Mouse (Mus musculus): ENCODE results near the gene Mfsd12. TPM values are rescaled to one million over a fixed set of nuclear protein-coding genes. Genes with fewer than 3 reads are reported as not detected.

The Mfsd12 gene
- polyA plus RNA-seq, 1 experiment from 2014 or later: 8.4 TPM

DNA sequence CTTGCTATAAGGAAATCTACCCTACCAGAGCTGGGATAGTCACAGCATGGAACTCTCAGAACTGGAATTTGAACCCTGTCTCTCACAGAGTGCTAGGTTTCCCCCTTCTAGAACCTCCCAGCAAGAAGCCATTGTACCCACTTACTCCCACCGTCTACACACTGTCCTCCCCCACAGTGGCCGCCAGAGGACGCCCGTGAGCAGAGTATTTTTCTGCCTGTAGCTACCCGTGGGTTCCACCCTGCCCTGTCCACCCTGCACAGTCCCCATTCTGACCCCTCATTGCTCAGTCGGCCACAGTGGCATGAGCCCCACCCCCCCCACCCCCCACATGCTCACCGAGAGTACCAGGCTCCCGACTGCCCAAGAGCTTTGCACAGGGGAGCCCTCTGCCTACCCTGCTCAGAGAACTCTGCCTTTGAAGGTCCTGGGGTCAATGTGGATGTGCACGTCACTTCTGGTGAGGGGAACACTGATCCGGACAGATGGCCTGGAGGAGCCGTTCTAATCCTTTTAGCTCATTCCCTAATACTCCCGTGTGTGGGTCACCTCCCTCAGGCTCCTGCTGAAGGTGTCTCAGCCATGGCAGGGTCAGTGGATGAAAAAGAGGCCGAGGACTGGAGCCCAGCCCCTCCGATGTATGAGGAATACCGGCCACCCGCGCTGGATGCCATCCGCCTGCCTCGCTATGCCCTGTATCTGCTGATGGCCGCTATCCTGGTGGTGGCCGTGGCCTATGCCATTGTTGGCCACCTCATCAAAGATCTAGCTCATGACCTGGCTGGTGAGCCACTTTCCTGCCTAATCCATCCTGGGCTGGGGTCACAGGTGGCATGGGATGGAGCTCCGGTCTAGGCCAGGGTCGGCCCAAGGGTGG lies 32.7 kb downstream of the Mfsd12 start:
- peak; percentile 69 for ATAC-seq (ENCODE audit: low FRiP score)
- Histone ChIP-seq H3K4me3 (replicated peaks) (no peak overlapping the region), H3K27me3 (no peaks in the 10 kb centered on the region), H3K4me1 (peaks cover 33% of the 10 kb centered on the region), H3K9me3 (no peaks in the 10 kb centered on the region), H3K9ac (0 out of 2 replicates have a peak overlapping the region, but pooled peaks have one; percentile 12), H3K27ac (0 out of 2 replicates have a peak overlapping the region, but pooled peaks have one; percentile 25), H3K4me2 (no peak overlapping the region), H3K36me3 (replicated peaks) (peaks cover 35% of the 10 kb centered on the region)
- 60% methylated on average over 23 of the region's 23 CpGs for WGBS

DNA sequence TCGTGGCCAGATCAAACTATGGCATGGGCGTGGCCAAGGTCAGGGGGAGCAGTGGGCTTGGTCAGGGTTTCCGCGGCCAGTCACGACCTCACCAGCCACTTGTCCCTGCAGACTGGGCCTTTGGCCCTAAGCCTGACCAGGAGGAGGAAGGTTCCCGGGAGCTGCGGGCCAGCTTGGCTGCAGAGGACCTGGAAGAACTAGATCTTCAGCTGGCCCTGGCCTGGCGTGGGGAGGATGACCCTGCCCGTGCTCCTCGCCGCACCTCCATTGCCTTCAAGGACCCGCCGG lies 33.3 kb downstream of the Mfsd12 start:
- Histone ChIP-seq H3K4me1 (peaks cover 27% of the 10 kb centered on the region), H3K4me2 (no peak overlapping the region), H3K9me3 (no peaks in the 10 kb centered on the region), H3K4me3 (replicated peaks) (no peak overlapping the region), H3K27ac (no peak overlapping the region), H3K9ac (no peak overlapping the region), H3K36me3 (replicated peaks) (peaks cover 34% of the 10 kb centered on the region), H3K27me3 (no peaks in the 10 kb centered on the region)
- WGBS: 91% methylated on average over 13 of the region's 13 CpGs
- ATAC-seq (ENCODE audit: low FRiP score): no peak

DNA sequence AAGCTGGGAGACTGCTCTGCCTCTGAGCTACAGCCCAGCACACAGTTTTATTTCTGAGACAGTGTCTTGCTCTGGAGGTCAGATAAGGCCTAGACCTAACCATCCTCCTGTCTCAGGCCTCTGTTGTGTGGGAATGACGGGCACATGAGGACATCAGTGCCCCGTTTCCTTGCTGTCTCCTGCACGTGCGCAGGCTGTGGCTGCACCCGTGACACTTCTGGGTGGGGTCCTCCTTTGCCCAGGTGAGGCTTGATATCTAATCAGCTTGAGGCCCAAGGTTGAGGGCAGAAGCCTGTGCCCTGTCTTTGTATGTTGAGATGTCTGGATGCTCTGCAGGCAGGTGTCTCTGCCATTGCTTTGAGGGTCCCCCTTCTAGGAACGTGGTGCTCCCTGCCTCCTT lies 35.0 kb downstream of the Mfsd12 start:
- H3K4me1 ChIP-seq: peaks cover 31% of the 10 kb centered on the region
- H3K4me2 ChIP-seq: no peak overlapping the region
- no peak for ATAC-seq (ENCODE audit: low FRiP score)
- H3K9ac ChIP-seq: no peak overlapping the region
- H3K36me3 ChIP-seq (replicated peaks): peaks cover 18% of the 10 kb centered on the region
- H3K4me3 ChIP-seq (replicated peaks): no peak overlapping the region
- H3K9me3 ChIP-seq: no peaks in the 10 kb centered on the region
- peaks cover under 1% of the 10 kb centered on the region; the same call in 1 of the 2 replicates for H3K27me3 ChIP-seq
- WGBS: 83% methylated on average over 6 of the region's 6 CpGs
- no peak overlapping the region for H3K27ac ChIP-seq

DNA sequence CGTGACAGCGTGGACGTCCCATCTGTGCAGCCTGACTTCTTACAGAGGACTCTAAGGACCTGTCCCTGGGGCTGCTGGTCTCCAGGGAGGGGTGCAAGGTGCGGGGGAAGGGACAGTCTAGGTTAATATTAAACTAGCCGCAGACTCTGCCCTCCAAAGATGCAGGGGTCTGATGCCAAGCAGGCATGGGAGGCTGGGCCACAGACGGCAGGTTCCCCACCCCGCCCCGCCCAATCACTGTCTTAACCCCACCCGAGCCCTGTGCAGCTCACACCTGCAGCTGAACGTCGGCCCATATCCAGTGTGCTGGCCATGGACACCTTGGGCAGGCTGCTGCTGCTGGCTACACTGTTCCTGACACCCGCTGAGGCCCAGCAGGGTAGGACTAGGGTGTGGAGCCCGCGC lies 35.5 kb downstream of the Mfsd12 start, which contains the start of gene Smim24:
Gene Smim24, plus strand, starts transcription at position 271 of the 405 bp plus-strand sequence.
- 69% methylated on average over 14 of the region's 14 CpGs for WGBS
- H3K4me2 ChIP-seq: peak within 1 kb of the TSS; percentile 43
- peak within 1 kb of the TSS; percentile 38 for H3K9ac ChIP-seq
- H3K9me3 ChIP-seq: no peaks in the 10 kb centered on the region
- H3K4me1 ChIP-seq: peaks cover 31% of the 10 kb centered on the region
- ATAC-seq (ENCODE audit: low FRiP score): no peak
- H3K4me3 ChIP-seq (replicated peaks): 0 out of 2 replicates have a peak within 1 kb of the TSS, but pooled peaks have one; percentile 0
- no peak within 1 kb of the TSS for H3K27ac ChIP-seq
- peaks cover 4% of the 10 kb centered on the region; the same call in 1 of the 2 replicates for H3K27me3 ChIP-seq
- H3K36me3 ChIP-seq (replicated peaks): peaks cover 13% of the 10 kb centered on the region

DNA sequence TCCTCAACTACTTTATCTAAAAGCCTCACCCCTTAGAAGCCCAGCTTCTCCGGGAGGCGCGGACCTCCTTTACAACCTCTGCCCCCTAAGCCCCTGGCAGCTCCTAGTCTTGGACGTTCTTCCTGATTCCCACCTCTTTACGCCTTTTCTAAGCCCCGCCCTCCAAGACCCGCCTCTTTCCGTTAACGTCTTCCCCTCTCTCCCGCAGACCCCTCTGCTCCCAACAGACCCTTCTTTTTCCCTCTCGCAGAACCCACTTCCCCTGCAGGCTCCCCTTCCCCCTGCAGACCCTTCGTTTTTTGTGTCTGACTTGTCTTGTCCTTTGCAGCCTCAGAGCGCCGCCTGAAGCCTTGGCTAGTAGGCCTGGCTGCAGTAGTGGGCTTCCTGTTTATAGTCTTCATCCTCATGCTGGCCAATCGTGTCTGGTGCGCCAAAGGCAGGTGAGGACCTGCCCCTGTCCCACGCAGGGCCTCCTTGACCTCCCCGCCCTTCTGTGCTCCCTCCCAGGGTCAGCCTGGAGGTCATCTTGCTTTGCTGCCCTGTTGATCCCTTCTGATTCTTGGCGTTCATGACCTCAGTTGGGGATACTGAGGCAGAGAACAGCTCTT lies 36.3 kb downstream of the Mfsd12 start:
- Histone ChIP-seq H3K9me3 (no peaks in the 10 kb centered on the region), H3K9ac (peak overlapping the region; percentile 38), H3K27me3 (peaks cover 4% of the 10 kb centered on the region; the same call in 1 of the 2 replicates), H3K4me2 (peak overlapping the region; percentile 43), H3K27ac (no peak overlapping the region), H3K4me1 (peaks cover 31% of the 10 kb centered on the region), H3K4me3 (replicated peaks) (0 out of 2 replicates have a peak overlapping the region, but pooled peaks have one; percentile 0), H3K36me3 (replicated peaks) (peaks cover 5% of the 10 kb centered on the region)
- ATAC-seq (ENCODE audit: low FRiP score): no peak
- 7% methylated on average over 19 of the region's 19 CpGs for WGBS

DNA sequence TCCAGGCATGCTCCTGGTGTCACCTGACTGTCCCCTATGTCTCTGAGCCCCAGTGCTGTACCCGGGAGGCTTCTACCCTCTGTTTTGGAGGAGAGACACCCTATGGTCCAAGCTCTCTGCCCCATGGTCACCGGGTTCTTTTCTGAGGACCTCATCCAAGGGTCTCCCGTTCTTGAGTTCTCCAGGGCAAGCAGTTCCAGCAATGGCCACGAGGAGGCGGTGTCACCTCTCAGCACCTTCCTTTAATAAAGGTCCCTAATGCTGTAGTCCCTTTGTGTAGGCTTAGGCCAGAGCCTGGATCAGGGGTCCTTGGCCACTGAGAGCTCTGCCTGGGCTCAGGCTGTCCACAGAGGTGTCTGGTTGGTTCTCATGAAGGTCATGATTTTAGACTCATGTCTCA lies 37.8 kb downstream of the Mfsd12 start:
- ATAC-seq (ENCODE audit: low FRiP score): no peak
- Histone ChIP-seq H3K9ac (no peak overlapping the region), H3K4me2 (no peak overlapping the region), H3K36me3 (replicated peaks) (peaks cover 14% of the 10 kb centered on the region), H3K9me3 (no peaks in the 10 kb centered on the region), H3K4me1 (peaks cover 33% of the 10 kb centered on the region), H3K4me3 (replicated peaks) (no peak overlapping the region), H3K27me3 (peaks cover 8% of the 10 kb centered on the region; the same call in 1 of the 2 replicates), H3K27ac (no peak overlapping the region)
- 15% methylated on average over 5 of the region's 5 CpGs for WGBS

DNA sequence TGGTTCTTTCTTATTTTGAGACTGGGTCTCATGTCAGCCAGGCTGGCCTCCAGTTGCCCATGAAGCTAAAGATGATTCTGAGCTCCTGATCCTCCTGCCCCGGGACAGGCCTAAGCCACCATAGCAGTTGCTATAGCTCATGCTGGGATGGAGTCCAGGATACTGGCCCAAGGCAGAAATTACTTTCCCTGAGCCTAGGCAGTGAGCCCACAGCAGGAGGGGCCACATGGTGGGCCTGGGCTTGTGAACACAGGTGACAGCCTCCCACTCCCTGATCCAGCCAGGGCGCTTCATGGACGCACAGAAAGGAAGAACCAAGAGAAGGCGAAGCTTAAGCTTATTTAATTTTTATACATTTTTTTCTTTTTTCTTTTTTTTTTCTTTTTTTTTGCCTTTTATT lies 38.6 kb downstream of the Mfsd12 start:
- Histone ChIP-seq H3K27me3 (peaks cover 16% of the 10 kb centered on the region; the same call in 1 of the 2 replicates), H3K36me3 (replicated peaks) (peaks cover 18% of the 10 kb centered on the region), H3K4me2 (no peak overlapping the region), H3K9me3 (no peaks in the 10 kb centered on the region), H3K4me1 (peaks cover 40% of the 10 kb centered on the region), H3K27ac (no peak overlapping the region), H3K4me3 (replicated peaks) (no peak overlapping the region), H3K9ac (no peak overlapping the region)
- no peak for ATAC-seq (ENCODE audit: low FRiP score)
- WGBS: 94% methylated on average over 4 of the region's 4 CpGs

DNA sequence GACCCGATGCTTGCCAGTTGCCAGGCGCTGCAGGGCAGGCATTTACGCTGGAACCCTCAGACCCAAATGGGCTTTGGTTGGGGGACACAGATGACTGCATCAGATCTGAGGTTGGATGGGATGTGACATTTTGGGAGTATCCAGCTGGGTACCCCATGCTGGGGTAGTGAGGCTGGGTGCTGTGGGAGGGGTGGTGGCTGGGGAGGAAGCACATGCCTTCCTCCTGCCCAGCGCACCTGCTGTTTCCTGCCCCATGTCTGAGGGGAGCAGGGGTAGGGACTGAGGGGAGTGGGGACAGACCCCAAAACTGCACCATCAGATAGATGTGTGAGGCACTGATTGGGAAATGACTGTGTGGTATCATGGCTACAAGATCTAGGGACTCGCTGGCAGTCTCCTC lies 39.5 kb downstream of the Mfsd12 start:
- ATAC-seq (ENCODE audit: low FRiP score): no peak
- Histone ChIP-seq H3K4me2 (no peak overlapping the region), H3K9me3 (no peaks in the 10 kb centered on the region), H3K4me3 (replicated peaks) (no peak overlapping the region), H3K27me3 (peaks cover 17% of the 10 kb centered on the region; the same call in 1 of the 2 replicates), H3K36me3 (replicated peaks) (peaks cover 15% of the 10 kb centered on the region), H3K4me1 (peaks cover 48% of the 10 kb centered on the region), H3K9ac (no peak overlapping the region), H3K27ac (0 out of 2 replicates have a peak overlapping the region, but pooled peaks have one; percentile 19)
- 67% methylated on average over 5 of the region's 5 CpGs for WGBS

DNA sequence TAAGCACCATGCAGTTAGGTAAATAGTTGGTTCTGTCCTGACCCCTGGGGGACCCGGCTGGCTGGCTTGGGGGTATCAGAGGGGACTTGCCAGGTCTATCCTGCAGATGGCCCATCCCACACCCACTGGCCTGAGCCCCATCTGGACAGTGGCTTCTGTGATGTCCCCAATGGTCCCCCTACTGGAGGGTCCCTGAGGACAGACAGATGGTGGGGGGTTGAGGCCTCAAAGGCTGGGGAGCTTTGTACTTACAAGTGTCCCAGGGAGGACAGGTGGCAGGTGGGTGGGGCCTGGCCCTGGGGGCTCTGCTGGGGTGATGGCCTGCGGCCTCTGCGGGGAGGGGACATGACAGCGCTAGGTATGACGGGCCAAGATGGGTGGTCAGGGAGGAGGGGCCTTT lies 42.0 kb downstream of the Mfsd12 start:
- 80% methylated on average over 5 of the region's 5 CpGs for WGBS
- Histone ChIP-seq H3K9me3 (no peaks in the 10 kb centered on the region), H3K9ac (no peak overlapping the region), H3K27ac (0 out of 2 replicates have a peak overlapping the region, but pooled peaks have one; percentile 13), H3K4me1 (peaks cover 56% of the 10 kb centered on the region), H3K36me3 (replicated peaks) (peaks cover 15% of the 10 kb centered on the region), H3K27me3 (peaks cover 26% of the 10 kb centered on the region), H3K4me3 (replicated peaks) (no peak overlapping the region), H3K4me2 (no peak overlapping the region)
- no peak for ATAC-seq (ENCODE audit: low FRiP score)

DNA sequence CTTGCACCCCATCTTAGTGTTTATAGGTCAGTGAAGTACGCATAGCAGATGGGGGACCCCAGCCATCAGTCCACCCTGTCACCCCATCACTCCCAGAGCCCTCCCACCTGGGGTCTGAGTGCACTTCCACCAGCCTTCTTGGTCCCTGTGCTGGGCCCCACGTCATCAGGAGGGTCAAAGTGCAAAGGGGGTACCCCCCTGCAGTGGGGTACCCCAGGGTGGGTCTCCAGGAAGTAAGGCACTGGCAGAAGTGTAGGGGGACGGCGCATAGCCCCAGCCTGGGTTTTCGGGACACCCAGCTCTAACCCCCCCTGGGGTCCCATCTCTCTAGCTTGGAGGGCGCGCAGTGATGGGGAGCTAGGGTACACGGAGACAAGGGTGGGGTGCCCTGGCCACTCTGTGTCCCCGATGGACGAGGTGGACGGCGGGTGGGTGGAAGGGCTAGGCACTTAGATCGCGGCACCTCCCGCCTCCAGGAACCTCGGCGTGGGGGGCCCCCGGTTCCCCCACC lies 42.6 kb downstream of the Mfsd12 start:
- 80% methylated on average over 18 of the region's 18 CpGs for WGBS
- H3K27ac ChIP-seq: no peak overlapping the region
- no peak for ATAC-seq (ENCODE audit: low FRiP score)
- H3K4me3 ChIP-seq (replicated peaks): no peak overlapping the region
- H3K9me3 ChIP-seq: no peaks in the 10 kb centered on the region
- no peak overlapping the region for H3K9ac ChIP-seq
- H3K4me1 ChIP-seq: peaks cover 56% of the 10 kb centered on the region
- H3K36me3 ChIP-seq (replicated peaks): peaks cover 15% of the 10 kb centered on the region
- peaks cover 32% of the 10 kb centered on the region for H3K27me3 ChIP-seq
- H3K4me2 ChIP-seq: no peak overlapping the region

DNA sequence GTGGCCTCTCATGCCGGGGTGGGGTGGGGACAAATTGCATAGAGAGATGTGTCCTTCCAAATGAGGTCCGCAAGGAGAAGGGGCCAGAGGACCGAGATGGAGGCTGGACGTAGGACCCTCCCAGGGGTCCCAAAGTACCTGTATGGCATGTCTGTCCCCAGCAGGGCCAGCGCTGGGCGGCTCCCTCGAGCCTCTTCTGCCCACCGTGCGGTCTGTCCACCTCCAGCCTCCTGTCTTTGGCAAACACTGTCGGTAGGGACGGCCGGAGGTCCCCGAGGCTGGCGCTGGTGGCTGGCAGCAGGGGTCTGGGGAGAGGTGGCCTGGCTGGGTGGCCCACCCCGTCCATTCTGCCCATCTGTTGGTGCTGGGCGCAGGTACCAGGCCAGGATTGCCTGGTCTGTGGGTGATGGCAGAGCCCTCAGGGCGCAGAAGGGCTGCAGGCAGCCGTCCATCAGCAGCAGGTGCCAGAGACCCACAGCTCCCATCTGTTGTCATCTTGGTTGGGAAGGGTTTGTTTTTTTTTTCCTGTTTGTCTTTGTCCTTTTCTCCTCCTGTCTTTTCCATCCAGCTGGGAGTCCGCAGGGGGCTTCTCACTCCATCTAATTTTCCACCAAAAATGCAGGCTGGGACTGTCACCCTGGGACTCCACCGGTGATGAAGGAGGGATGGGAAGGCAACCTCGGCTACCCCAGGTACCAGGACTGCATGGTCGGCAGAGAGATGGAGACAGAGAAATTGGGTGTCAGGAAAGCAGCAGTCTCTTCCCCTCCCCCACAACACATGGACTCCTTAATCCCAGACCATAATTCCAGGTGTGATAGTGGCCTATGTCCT lies 43.3 kb downstream of the Mfsd12 start:
- WGBS: 58% methylated on average over 21 of the region's 22 CpGs

DNA sequence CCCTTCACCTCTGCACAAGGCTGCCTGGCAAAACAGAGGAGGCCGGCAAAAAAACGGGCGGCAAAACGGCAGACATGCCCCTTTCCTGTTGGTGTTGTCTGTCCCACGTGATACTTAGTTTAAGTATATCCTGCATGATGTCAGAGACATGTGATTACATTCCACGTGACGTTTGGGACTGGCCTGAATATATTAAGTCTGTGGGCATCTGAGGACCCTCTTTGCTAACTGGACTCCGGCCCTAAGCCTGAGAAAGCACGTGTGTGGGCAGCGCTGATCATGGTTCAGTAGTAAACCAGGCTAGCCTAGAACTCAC lies 43.9 kb downstream of the Mfsd12 start:
- Histone ChIP-seq H3K36me3 (replicated peaks) (peaks cover 23% of the 10 kb centered on the region), H3K9ac (no peak overlapping the region), H3K4me2 (no peak overlapping the region), H3K4me1 (peaks cover 56% of the 10 kb centered on the region), H3K4me3 (replicated peaks) (no peak overlapping the region), H3K9me3 (no peaks in the 10 kb centered on the region), H3K27me3 (peaks cover 45% of the 10 kb centered on the region), H3K27ac (peak overlapping the region; percentile 84)
- 34% methylated on average over 10 of the region's 10 CpGs for WGBS
- ATAC-seq (ENCODE audit: low FRiP score): peak; percentile 24

More for the DNA sequence above, 43.3 kb downstream of the Mfsd12 start:
- peaks cover 56% of the 10 kb centered on the region for H3K4me1 ChIP-seq
- no peaks in the 10 kb centered on the region for H3K9me3 ChIP-seq
- no peak for ATAC-seq (ENCODE audit: low FRiP score)
- H3K4me3 ChIP-seq (replicated peaks): 0 out of 2 replicates have a peak overlapping the region, but pooled peaks have one; percentile 5
- H3K9ac ChIP-seq: no peak overlapping the region
- H3K4me2 ChIP-seq: peak overlapping the region; percentile 19; the same call in 1 of the 2 replicates
- peaks cover 18% of the 10 kb centered on the region for H3K36me3 ChIP-seq (replicated peaks)
- peaks cover 39% of the 10 kb centered on the region for H3K27me3 ChIP-seq
- H3K27ac ChIP-seq: peak overlapping the region; percentile 84; the same call in 1 of the 2 replicates

All from forebrain, embryonic 12.5 days (tissue).